7 mouse cellular contexts compared by ENCODE assay signal in the genomic region with DNA sequence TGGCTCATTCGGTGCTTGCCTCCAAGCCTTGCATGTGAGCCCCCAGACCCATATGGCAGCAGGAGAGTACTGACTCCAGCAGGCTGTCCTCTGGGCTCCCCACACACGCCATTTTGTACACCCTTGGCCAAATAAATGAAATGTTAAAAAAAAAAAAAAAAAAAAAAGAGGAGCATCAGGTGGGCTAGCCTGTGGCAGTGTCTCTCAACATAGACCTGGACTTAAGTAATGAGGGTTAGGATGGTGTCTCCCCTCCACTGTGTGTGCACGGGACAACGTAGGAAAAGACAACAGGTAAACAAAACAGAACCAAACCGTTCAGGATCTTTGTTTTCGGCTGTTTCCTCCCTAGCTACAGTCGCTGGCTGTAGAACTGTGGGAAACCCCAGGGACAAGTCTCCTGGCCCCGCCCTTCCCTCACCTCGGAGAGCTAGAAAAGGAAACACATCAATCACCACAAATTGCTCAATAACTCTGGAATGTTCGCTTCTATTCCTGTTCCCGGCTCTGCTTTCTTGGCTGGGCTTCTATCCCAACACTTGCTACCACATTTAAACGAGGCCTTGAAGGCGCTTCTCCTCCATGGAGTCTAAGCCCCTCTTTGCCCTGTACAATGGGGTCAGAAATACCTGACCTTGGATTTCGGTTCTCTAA. TPM values are rescaled to one million over a fixed set of nuclear protein-coding genes. Genes with fewer than 3 reads are reported as not detected.
DNase-seq lines count a peak whose midpoint lies in the region; ATAC-seq and TF ChIP-seq lines count a peak whose summit lies in the region.

No protein-coding gene starts in this region.

- peak overlapping the region; percentile 37 for H3K4me3 ChIP-seq in brown adipose tissue, adult 24 weeks (ENCODE audit: insufficient read depth, low read depth, low read length)
- H3K4me3 ChIP-seq in lung, embryonic 14.5 days (ENCODE audit: low read depth, low read length): peak overlapping the region; percentile 5; the same call in 1 of the 2 replicates
- peak overlapping the region; percentile 22 for H3K4me3 ChIP-seq in stomach, embryonic 16.5 days (replicated peaks; ENCODE audit: low read length)

- peak; percentile 91 for DNase-seq in NIH3T3 (ENCODE audit: low read depth)
- peak; percentile 90 for DNase-seq in kidney, adult 11 months
- peak; percentile 89 for DNase-seq in lung, embryonic 14.5 days
- no peak for DNase-seq in cerebellum, adult 9-10 months

- peaks cover 46% of the 10 kb centered on the region for H3K4me1 ChIP-seq in brown adipose tissue, adult 24 weeks (ENCODE audit: control insufficient read depth, insufficient read depth, insufficient read length, low read length)
- H3K4me1 ChIP-seq in lung, embryonic 14.5 days (ENCODE audit: insufficient read depth): peaks cover 15% of the 10 kb centered on the region; the same call in 1 of the 2 replicates
- H3K4me1 ChIP-seq in stomach, embryonic 16.5 days (ENCODE audit: control insufficient read depth, insufficient read depth, low read length): peaks cover 27% of the 10 kb centered on the region

- ATAC-seq in granulocyte monocyte progenitor cell, adult 5-6 weeks (replicated peaks; ENCODE audit: poor library complexity, severe bottlenecking): peak; percentile 11; the same call in 1 of the 2 replicates
- ATAC-seq in lung, embryonic 14.5 days (ENCODE audit: insufficient read depth): peak; percentile 60
- ATAC-seq in stomach, embryonic 16.5 days (ENCODE audit: insufficient read depth, low FRiP score): peak; percentile 59

- H3K4me2 ChIP-seq in lung, embryonic 14.5 days: peak overlapping the region; percentile 53
- peak overlapping the region; percentile 52 for H3K4me2 ChIP-seq in stomach, embryonic 16.5 days (ENCODE audit: low read depth, low read length)

- no peaks in the 10 kb centered on the region for H3K27me3 ChIP-seq in lung, embryonic 14.5 days (ENCODE audit: insufficient read depth, low read length)
- no peaks in the 10 kb centered on the region for H3K27me3 ChIP-seq in stomach, embryonic 16.5 days (ENCODE audit: control insufficient read depth, insufficient read depth, low read length)

- H3K9ac ChIP-seq in lung, embryonic 14.5 days: no peak overlapping the region
- H3K9ac ChIP-seq in stomach, embryonic 16.5 days (ENCODE audit: low read length): peak overlapping the region; percentile 54

- H3K36me3 ChIP-seq in lung, embryonic 14.5 days (ENCODE audit: insufficient read depth): 0 out of 2 replicates have a peak, but pooled peaks cover 5% of the 10 kb centered on the region
- H3K36me3 ChIP-seq in stomach, embryonic 16.5 days (ENCODE audit: control insufficient read depth, insufficient read depth, low read length): no peaks in the 10 kb centered on the region

- WGBS in lung, embryonic 14.5 days: 32% methylated on average over 14 of the region's 14 CpGs
- WGBS in stomach, embryonic 16.5 days: 22% methylated on average over 14 of the region's 14 CpGs

- no peaks in the 10 kb centered on the region for H3K9me3 ChIP-seq in lung, embryonic 14.5 days (ENCODE audit: low read depth, low read length)
- H3K9me3 ChIP-seq in stomach, embryonic 16.5 days (replicated peaks; ENCODE audit: control insufficient read depth, low read length): no peaks in the 10 kb centered on the region

- TF ChIP-seq CTCF in lung, embryonic 14.5 days (IDR thresholded peaks at IDR 0.05; ENCODE audit: low read depth): no peak

- peak overlapping the region; percentile 100 for H3K27ac ChIP-seq in brown adipose tissue, adult 24 weeks (replicated peaks; ENCODE audit: low read depth, low read length)
- peak overlapping the region; percentile 89 for H3K27ac ChIP-seq in lung, embryonic 14.5 days (ENCODE audit: low read depth)
- H3K27ac ChIP-seq in stomach, embryonic 16.5 days (ENCODE audit: low read length): peak overlapping the region; percentile 95

RNA-seq across cellular contexts. Expression of a gene that starts 0.7 kb away (rescaled TPM):
- polyA plus RNA-seq in brown adipose tissue, adult 24 weeks (2012; ENCODE audit: insufficient read depth, insufficient read length, missing spikeins): not detected in 2 replicates
- not detected in 2 replicates for total RNA-seq in granulocyte monocyte progenitor cell, adult 5-6 weeks (2014; fragmentation: Nextera tagmentation)
- not detected in 2 replicates for total RNA-seq in granulocyte monocyte progenitor cell, adult 5-6 weeks (2017)
- 0.89 and 1.2 TPM in 2 replicates for polyA plus RNA-seq in lung, embryonic 14.5 days (2014; fragmentation: Nextera tagmentation; extraction: Ambion mirVana)
- 0.89 and 1.1 TPM in 2 replicates for polyA plus RNA-seq in stomach, embryonic 16.5 days (2015; fragmentation: Nextera tagmentation; extraction: Ambion mirVana)

RNA-seq across cellular contexts. Expression of a gene that starts 17.8 kb away (rescaled TPM):
- 39.0 and 72.4 TPM in 2 replicates for polyA plus RNA-seq in brown adipose tissue, adult 24 weeks (2012; ENCODE audit: insufficient read depth, insufficient read length, missing spikeins)
- 15.6 and 43.7 TPM in 2 replicates for total RNA-seq in granulocyte monocyte progenitor cell, adult 5-6 weeks (2014; fragmentation: Nextera tagmentation)
- total RNA-seq in granulocyte monocyte progenitor cell, adult 5-6 weeks (2017): 50.5 and 57.8 TPM in 2 replicates
- polyA plus RNA-seq in lung, embryonic 14.5 days (2014; fragmentation: Nextera tagmentation; extraction: Ambion mirVana): 17.8 and 22.9 TPM in 2 replicates
- polyA plus RNA-seq in stomach, embryonic 16.5 days (2015; fragmentation: Nextera tagmentation; extraction: Ambion mirVana): 26.4 and 29.8 TPM in 2 replicates

RNA-seq across cellular contexts. Expression of a gene that starts 18.4 kb away (rescaled TPM):
- polyA plus RNA-seq in brown adipose tissue, adult 24 weeks (2012; ENCODE audit: insufficient read depth, insufficient read length, missing spikeins): 1,091 and 1,303 TPM in 2 replicates
- 80.1 and 110 TPM in 2 replicates for total RNA-seq in granulocyte monocyte progenitor cell, adult 5-6 weeks (2014; fragmentation: Nextera tagmentation)
- 79.0 and 80.5 TPM in 2 replicates for total RNA-seq in granulocyte monocyte progenitor cell, adult 5-6 weeks (2017)
- polyA plus RNA-seq in lung, embryonic 14.5 days (2014; fragmentation: Nextera tagmentation; extraction: Ambion mirVana): 77.2 and 96.5 TPM in 2 replicates
- polyA plus RNA-seq in stomach, embryonic 16.5 days (2015; fragmentation: Nextera tagmentation; extraction: Ambion mirVana): 164 and 179 TPM in 2 replicates

RNA-seq across cellular contexts. Expression of a gene that starts 20.3 kb away (rescaled TPM):
- not detected in 2 replicates for polyA plus RNA-seq in brown adipose tissue, adult 24 weeks (2012; ENCODE audit: insufficient read depth, insufficient read length, missing spikeins)
- not detected in 2 replicates for total RNA-seq in granulocyte monocyte progenitor cell, adult 5-6 weeks (2014; fragmentation: Nextera tagmentation)
- total RNA-seq in granulocyte monocyte progenitor cell, adult 5-6 weeks (2017): not detected in 2 replicates
- polyA plus RNA-seq in lung, embryonic 14.5 days (2014; fragmentation: Nextera tagmentation; extraction: Ambion mirVana): 2.0 and 2.5 TPM in 2 replicates
- 2.2 and 2.7 TPM in 2 replicates for polyA plus RNA-seq in stomach, embryonic 16.5 days (2015; fragmentation: Nextera tagmentation; extraction: Ambion mirVana)

RNA-seq across cellular contexts. Expression of a gene that starts 24.8 kb away (rescaled TPM):
- 10.0 and 11.0 TPM in 2 replicates for polyA plus RNA-seq in brown adipose tissue, adult 24 weeks (2012; ENCODE audit: insufficient read depth, insufficient read length, missing spikeins)
- total RNA-seq in granulocyte monocyte progenitor cell, adult 5-6 weeks (2014; fragmentation: Nextera tagmentation): 2.2 and 2.3 TPM in 2 replicates
- 1.7 and 2.1 TPM in 2 replicates for total RNA-seq in granulocyte monocyte progenitor cell, adult 5-6 weeks (2017)
- 7.9 and 8.3 TPM in 2 replicates for polyA plus RNA-seq in lung, embryonic 14.5 days (2014; fragmentation: Nextera tagmentation; extraction: Ambion mirVana)
- 7.2 and 7.5 TPM in 2 replicates for polyA plus RNA-seq in stomach, embryonic 16.5 days (2015; fragmentation: Nextera tagmentation; extraction: Ambion mirVana)
